Mouse (Mus musculus): Measurements from ENCODE around the gene Dusp19.

Dusp19 gene

GRCm38 (mm10) chr2:80638364-80639241 lies 21.8 kb downstream of the Dusp19 start:
- peak; percentile 93 for DNase-seq (ENCODE audit: low spot score)

GRCm38 (mm10) chr2:80639398-80639797 lies 22.6 kb downstream of the Dusp19 start:
- DNase-seq (ENCODE audit: low spot score) = no peak

GRCm38 (mm10) chr2:80639864-80640263 lies 23.0 kb downstream of the Dusp19 start:
- DNase-seq (ENCODE audit: low spot score) = no peak

- DNase-seq (ENCODE audit: low spot score) = no peak
Measured at GRCm38 (mm10) chr2:80661414-80661813, 44.6 kb downstream of the Dusp19 start.

GRCm38 (mm10) chr2:80662682-80663081 lies 45.8 kb downstream of the Dusp19 start:
- DNase-seq (ENCODE audit: low spot score) = no peak

- DNase-seq (ENCODE audit: low spot score) = no peak
Measured at GRCm38 (mm10) chr2:80667396-80667964, 50.6 kb downstream of the Dusp19 start.

- peak; percentile 7 for DNase-seq (ENCODE audit: low spot score)
Measured at GRCm38 (mm10) chr2:80669868-80670666, 53.2 kb downstream of the Dusp19 start.

GRCm38 (mm10) chr2:80678803-80679202 lies 62.0 kb downstream of the Dusp19 start:
- DNase-seq (ENCODE audit: low spot score) = no peak

Data from layer of hippocampus, adult 9-10 months (tissue).